Mouse (Mus musculus): ENCODE measurements around the gene Gnl2. TPM values are rescaled to one million over a fixed set of nuclear protein-coding genes. Genes with fewer than 3 reads are reported as not detected.

Gene Gnl2
- polyA plus RNA-seq, 1 experiment from 2014 or later, result 106 TPM

GRCm38 (mm10) chr4:125017431-125017830, 1.0 kb downstream of the Gnl2 start:
- Histone ChIP-seq H3K4me3 (ENCODE audit: low read depth, low read length) (no peak overlapping the region), H3K9me3 (ENCODE audit: control insufficient read depth, low read length) (no peaks in the 10 kb centered on the region), H3K4me2 (no peak overlapping the region), H3K9ac (ENCODE audit: low read depth, low read length) (no peak overlapping the region), H3K27me3 (replicated peaks; ENCODE audit: control insufficient read depth, insufficient read depth, low read length) (peaks cover 5% of the 10 kb centered on the region), H3K27ac (ENCODE audit: low read depth, low read length) (no peak overlapping the region), H3K4me1 (replicated peaks; ENCODE audit: control insufficient read depth, insufficient read depth, low read length) (no peaks in the 10 kb centered on the region), H3K36me3 (ENCODE audit: control insufficient read depth, insufficient read depth, low read length) (no peaks in the 10 kb centered on the region)
- ATAC-seq (replicated peaks; ENCODE audit: low FRiP score) (no peak), DNase-seq (ENCODE audit: low spot score) (no peak)
- 80% methylated on average over 11 of the region's 11 CpGs for WGBS

DNA sequence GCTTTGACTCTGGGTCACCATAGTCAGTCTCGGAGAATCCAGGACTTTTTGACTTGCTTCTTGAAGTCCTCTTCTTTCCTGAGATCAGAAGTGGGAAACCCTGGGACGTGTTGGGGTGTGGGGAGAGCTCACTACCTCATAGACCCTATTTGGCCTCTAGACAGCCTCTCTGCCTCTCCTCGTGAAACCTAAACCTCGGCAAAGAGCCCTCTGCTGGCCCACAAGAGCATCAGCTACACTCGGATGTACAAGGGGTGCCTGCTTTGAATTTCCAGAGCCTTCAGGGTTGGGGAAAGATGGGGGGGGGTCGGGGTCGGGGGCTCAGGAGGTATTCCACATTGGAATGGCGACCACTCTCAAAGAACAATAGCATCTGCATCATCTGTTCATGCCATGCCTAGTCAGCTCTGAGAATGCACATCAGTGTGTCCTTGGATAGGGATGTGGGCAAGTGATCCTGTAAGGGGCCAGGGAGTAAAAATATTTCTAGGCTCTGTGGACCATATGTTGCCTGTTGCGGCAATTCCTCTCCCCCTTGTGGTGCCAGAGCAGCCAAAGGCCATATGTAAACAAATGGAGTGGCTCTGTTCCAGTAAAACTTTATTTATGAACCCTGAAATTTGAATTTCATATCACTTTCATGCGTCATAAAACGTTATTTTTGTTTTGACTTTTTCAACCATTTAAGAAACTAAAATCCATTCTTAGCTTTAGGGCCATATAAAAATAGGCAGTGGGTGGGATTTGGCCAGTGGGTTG, 4.6 kb downstream of the Gnl2 start:
- DNase-seq (ENCODE audit: low spot score) (no peak), ATAC-seq (replicated peaks; ENCODE audit: low FRiP score) (no peak)
- H3K4me1 ChIP-seq (replicated peaks; ENCODE audit: control insufficient read depth, insufficient read depth, low read length), result no peaks in the 10 kb centered on the region
- H3K27ac ChIP-seq (ENCODE audit: low read depth, low read length), result no peak overlapping the region
- no peak overlapping the region for H3K4me2 ChIP-seq
- no peak overlapping the region for H3K9ac ChIP-seq (ENCODE audit: low read depth, low read length)
- no peaks in the 10 kb centered on the region for H3K36me3 ChIP-seq (ENCODE audit: control insufficient read depth, insufficient read depth, low read length)
- WGBS, result 37% methylated on average over 11 of the region's 11 CpGs
- H3K4me3 ChIP-seq (ENCODE audit: low read depth, low read length), result no peak overlapping the region
- no peaks in the 10 kb centered on the region for H3K9me3 ChIP-seq (ENCODE audit: control insufficient read depth, low read length)
- H3K27me3 ChIP-seq (replicated peaks; ENCODE audit: control insufficient read depth, insufficient read depth, low read length), result peaks cover 5% of the 10 kb centered on the region; the same call in 1 of the 2 replicates

GRCm38 (mm10) chr4:125029891-125030614, 13.7 kb downstream of the Gnl2 start:
- WGBS, result under 1% methylated on average over 50 of the region's 50 CpGs
- DNase-seq (ENCODE audit: low spot score), result peak; percentile 88
- H3K36me3 ChIP-seq (ENCODE audit: control insufficient read depth, insufficient read depth, low read length), result peaks cover 1% of the 10 kb centered on the region; the same call in 1 of the 2 replicates
- peaks cover 8% of the 10 kb centered on the region for H3K4me1 ChIP-seq (replicated peaks; ENCODE audit: control insufficient read depth, insufficient read depth, low read length)
- ATAC-seq (replicated peaks; ENCODE audit: low FRiP score), result peak; percentile 99
- peak overlapping the region; percentile 82 for H3K9ac ChIP-seq (ENCODE audit: low read depth, low read length)
- H3K27ac ChIP-seq (ENCODE audit: low read depth, low read length), result no peak overlapping the region
- 0 out of 2 replicates have a peak, but pooled peaks cover 2% of the 10 kb centered on the region for H3K27me3 ChIP-seq (replicated peaks; ENCODE audit: control insufficient read depth, insufficient read depth, low read length)
- H3K4me2 ChIP-seq, result peak overlapping the region; percentile 83
- H3K9me3 ChIP-seq (ENCODE audit: control insufficient read depth, low read length), result no peaks in the 10 kb centered on the region
- H3K4me3 ChIP-seq (ENCODE audit: low read depth, low read length), result peak overlapping the region; percentile 78

- peaks cover 29% of the 10 kb centered on the region for H3K4me1 ChIP-seq (replicated peaks; ENCODE audit: control insufficient read depth, insufficient read depth, low read length)
- no peak for ATAC-seq (replicated peaks; ENCODE audit: low FRiP score)
These were observed 18.0 kb downstream of the Gnl2 start for GRCm38 (mm10) chr4:125034341-125034740.

DNA sequence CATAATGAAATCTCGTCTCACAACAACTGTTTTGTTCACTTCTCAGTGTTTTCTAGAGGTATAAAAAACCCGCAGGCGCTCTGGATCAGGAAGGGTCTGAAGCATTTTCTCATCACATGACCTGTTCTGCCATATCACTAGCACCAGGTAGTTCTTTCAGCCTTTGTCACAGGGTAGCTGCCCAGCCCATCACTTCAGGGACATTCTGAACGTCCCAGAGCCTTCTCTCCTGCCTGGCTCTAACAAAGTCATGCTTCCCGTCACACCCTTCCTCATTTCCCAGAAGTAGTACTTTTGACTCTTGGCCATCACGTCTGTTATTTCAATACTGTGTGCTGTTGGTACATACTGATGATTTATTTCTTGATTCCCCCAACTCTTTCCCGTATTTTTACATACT, 28.1 kb downstream of the Gnl2 start:
- H3K4me3 ChIP-seq (ENCODE audit: low read depth, low read length), result no peak overlapping the region
- WGBS, result 86% methylated on average over 7 of the region's 7 CpGs
- ATAC-seq (replicated peaks; ENCODE audit: low FRiP score) (no peak), DNase-seq (ENCODE audit: low spot score) (no peak)
- H3K27me3 ChIP-seq (replicated peaks; ENCODE audit: control insufficient read depth, insufficient read depth, low read length), result no peaks in the 10 kb centered on the region
- H3K4me2 ChIP-seq, result no peak overlapping the region
- H3K9ac ChIP-seq (ENCODE audit: low read depth, low read length), result no peak overlapping the region
- H3K4me1 ChIP-seq (replicated peaks; ENCODE audit: control insufficient read depth, insufficient read depth, low read length), result no peaks in the 10 kb centered on the region
- peaks cover 62% of the 10 kb centered on the region for H3K36me3 ChIP-seq (ENCODE audit: control insufficient read depth, insufficient read depth, low read length)
- no peaks in the 10 kb centered on the region for H3K9me3 ChIP-seq (ENCODE audit: control insufficient read depth, low read length)
- no peak overlapping the region for H3K27ac ChIP-seq (ENCODE audit: low read depth, low read length)

More at GRCm38 (mm10) chr4:125034341-125034740, 18.0 kb downstream of the Gnl2 start:
- H3K36me3 ChIP-seq (ENCODE audit: control insufficient read depth, insufficient read depth, low read length), result peaks cover 16% of the 10 kb centered on the region
- no peak for DNase-seq (ENCODE audit: low spot score)
- H3K27me3 ChIP-seq (replicated peaks; ENCODE audit: control insufficient read depth, insufficient read depth, low read length), result no peaks in the 10 kb centered on the region
- WGBS, result 92% methylated on average over 4 of the region's 4 CpGs
- no peak overlapping the region for H3K4me3 ChIP-seq (ENCODE audit: low read depth, low read length)
- no peak overlapping the region for H3K9ac ChIP-seq (ENCODE audit: low read depth, low read length)
- H3K4me2 ChIP-seq, result no peak overlapping the region
- no peak overlapping the region for H3K27ac ChIP-seq (ENCODE audit: low read depth, low read length)
- H3K9me3 ChIP-seq (ENCODE audit: control insufficient read depth, low read length), result no peaks in the 10 kb centered on the region

GRCm38 (mm10) chr4:125055385-125055784, 39.0 kb downstream of the Gnl2 start:
- Histone ChIP-seq H3K27ac (ENCODE audit: low read depth, low read length) (no peak overlapping the region), H3K4me3 (ENCODE audit: low read depth, low read length) (no peak overlapping the region), H3K36me3 (ENCODE audit: control insufficient read depth, insufficient read depth, low read length) (peaks cover 38% of the 10 kb centered on the region), H3K9me3 (ENCODE audit: control insufficient read depth, low read length) (no peaks in the 10 kb centered on the region), H3K9ac (ENCODE audit: low read depth, low read length) (no peak overlapping the region), H3K4me2 (no peak overlapping the region), H3K4me1 (replicated peaks; ENCODE audit: control insufficient read depth, insufficient read depth, low read length) (peaks cover 3% of the 10 kb centered on the region; the same call in 1 of the 2 replicates), H3K27me3 (replicated peaks; ENCODE audit: control insufficient read depth, insufficient read depth, low read length) (no peaks in the 10 kb centered on the region)
- no peak for ATAC-seq (replicated peaks; ENCODE audit: low FRiP score)
- 83% methylated on average over 9 of the region's 9 CpGs for WGBS
- no peak for DNase-seq (ENCODE audit: low spot score)

GRCm38 (mm10) chr4:125056476-125056875, 40.1 kb downstream of the Gnl2 start:
- no peak for ATAC-seq (replicated peaks; ENCODE audit: low FRiP score)
- H3K36me3 ChIP-seq (ENCODE audit: control insufficient read depth, insufficient read depth, low read length), result peaks cover 31% of the 10 kb centered on the region
- 87% methylated on average over 4 of the region's 4 CpGs for WGBS

GRCm38 (mm10) chr4:125057273-125057672, 40.9 kb downstream of the Gnl2 start:
- DNase-seq (ENCODE audit: low spot score) (no peak), ATAC-seq (replicated peaks; ENCODE audit: low FRiP score) (no peak)
- no peaks in the 10 kb centered on the region for H3K27me3 ChIP-seq (replicated peaks; ENCODE audit: control insufficient read depth, insufficient read depth, low read length)
- no peak overlapping the region for H3K4me2 ChIP-seq
- 17% methylated on average over 3 of the region's 3 CpGs for WGBS
- no peak overlapping the region for H3K27ac ChIP-seq (ENCODE audit: low read depth, low read length)
- peaks cover 28% of the 10 kb centered on the region for H3K36me3 ChIP-seq (ENCODE audit: control insufficient read depth, insufficient read depth, low read length)
- H3K4me3 ChIP-seq (ENCODE audit: low read depth, low read length), result no peak overlapping the region
- no peaks in the 10 kb centered on the region for H3K9me3 ChIP-seq (ENCODE audit: control insufficient read depth, low read length)
- H3K9ac ChIP-seq (ENCODE audit: low read depth, low read length), result no peak overlapping the region
- peaks cover 3% of the 10 kb centered on the region; the same call in 1 of the 2 replicates for H3K4me1 ChIP-seq (replicated peaks; ENCODE audit: control insufficient read depth, insufficient read depth, low read length)

More at GRCm38 (mm10) chr4:125056476-125056875, 40.1 kb downstream of the Gnl2 start:
- Histone ChIP-seq H3K9me3 (ENCODE audit: control insufficient read depth, low read length) (no peaks in the 10 kb centered on the region), H3K4me3 (ENCODE audit: low read depth, low read length) (no peak overlapping the region), H3K27ac (ENCODE audit: low read depth, low read length) (no peak overlapping the region), H3K4me2 (no peak overlapping the region), H3K4me1 (replicated peaks; ENCODE audit: control insufficient read depth, insufficient read depth, low read length) (peaks cover 3% of the 10 kb centered on the region; the same call in 1 of the 2 replicates), H3K9ac (ENCODE audit: low read depth, low read length) (no peak overlapping the region), H3K27me3 (replicated peaks; ENCODE audit: control insufficient read depth, insufficient read depth, low read length) (no peaks in the 10 kb centered on the region)
- no peak for DNase-seq (ENCODE audit: low spot score)
